Mouse (Mus musculus): Measurements from ENCODE around the gene Vamp8.

Gene Vamp8

GRCm38 (mm10) chr6:72405356-72405755, 14.9 kb upstream of the Vamp8 start:
- DNase-seq (ENCODE audit: low spot score in 2 of 2), result no peak

GRCm38 (mm10) chr6:72401875-72402274, 11.4 kb upstream of the Vamp8 start:
- peak in 1 of 2 experiments; percentile 79 for DNase-seq (ENCODE audit: low spot score in 2 of 2)

- no peak for DNase-seq (ENCODE audit: low spot score in 2 of 2)
Observed at GRCm38 (mm10) chr6:72399967-72400366, 9.5 kb upstream of the Vamp8 start.

GRCm38 (mm10) chr6:72396837-72397251, 6.3 kb upstream of the Vamp8 start:
- no peak for DNase-seq (ENCODE audit: low spot score in 2 of 2)

DNA sequence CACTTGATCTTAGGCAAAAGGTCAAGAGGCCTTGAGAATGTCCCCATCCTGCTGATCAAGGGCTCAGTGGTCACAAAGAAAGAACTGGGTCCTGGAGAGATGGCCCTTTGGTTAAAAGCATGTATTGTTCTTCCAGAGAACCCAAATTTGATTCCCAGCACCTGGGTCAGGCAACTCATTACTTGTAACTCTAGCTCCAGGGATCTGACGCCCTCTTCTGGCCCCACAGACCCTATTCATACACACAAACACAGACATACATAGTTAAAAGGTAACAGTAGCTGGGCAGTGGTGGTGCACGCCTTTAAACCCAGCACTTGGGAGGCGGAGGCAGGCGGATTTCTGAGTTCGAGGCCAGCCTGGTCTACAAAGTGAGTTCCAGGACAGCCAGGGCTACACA, 1.8 kb upstream of the Vamp8 start:
- no peak for DNase-seq (ENCODE audit: low spot score in 2 of 2)

- no peak for DNase-seq (ENCODE audit: low spot score in 2 of 2)
Observed at GRCm38 (mm10) chr6:72390795-72391521, 455 bp upstream of the Vamp8 start.

GRCm38 (mm10) chr6:72389471-72389940, 997 bp downstream of the Vamp8 start:
- no peak for DNase-seq (ENCODE audit: low spot score in 2 of 2)

DNA sequence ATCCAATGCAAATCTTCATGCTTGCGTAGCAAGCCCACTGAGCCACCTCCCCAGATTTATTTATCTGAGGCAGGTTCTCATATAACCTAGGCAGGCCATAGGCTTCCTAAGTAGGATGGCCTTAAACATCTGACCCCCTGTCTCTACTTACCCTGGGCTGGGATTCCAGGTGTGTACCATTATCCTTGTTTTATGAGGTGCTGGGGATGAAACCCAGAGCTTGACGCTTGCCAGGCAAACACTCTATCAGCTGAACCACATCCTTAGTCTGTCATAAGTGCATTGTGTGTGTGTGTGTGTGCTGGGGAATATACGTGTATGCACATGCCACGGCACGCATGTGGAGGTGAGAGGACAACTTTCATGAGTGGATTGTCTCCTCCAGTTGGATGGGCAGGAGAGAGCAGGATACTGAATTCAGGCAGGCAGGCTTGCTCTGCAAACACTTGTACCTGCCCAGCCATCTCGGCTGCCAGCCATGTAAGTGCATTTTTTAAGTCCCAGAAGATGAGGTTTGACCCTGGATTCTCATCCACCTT, 1.6 kb downstream of the Vamp8 start:
- DNase-seq (ENCODE audit: low spot score in 2 of 2), result no peak

DNA sequence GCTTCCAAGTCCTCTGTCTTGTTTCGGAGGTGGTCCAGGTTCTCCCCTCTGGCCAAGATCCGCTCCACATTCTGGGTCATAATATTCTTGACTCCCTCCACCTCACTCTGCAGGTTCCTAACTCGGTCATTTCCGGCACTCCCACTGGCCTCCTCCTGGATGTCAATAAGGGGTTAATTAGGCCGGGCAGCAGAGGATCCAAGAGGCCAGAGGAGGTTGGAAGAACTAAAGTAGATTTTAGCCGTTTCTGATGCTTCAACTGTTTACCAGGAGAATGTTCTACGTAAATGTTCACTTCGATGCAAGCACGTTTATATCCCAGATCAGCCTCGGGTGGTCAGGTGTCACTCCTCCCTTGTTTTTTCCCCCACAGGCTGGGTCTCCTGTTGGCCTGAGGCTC, 2.2 kb downstream of the Vamp8 start:
- no peak for DNase-seq (ENCODE audit: low spot score in 2 of 2)

GRCm38 (mm10) chr6:72387816-72388215, 2.7 kb downstream of the Vamp8 start:
- no peak for DNase-seq (ENCODE audit: low spot score in 2 of 2)

- DNase-seq (ENCODE audit: low spot score in 2 of 2), result no peak
Observed at GRCm38 (mm10) chr6:72386561-72386960, 3.9 kb downstream of the Vamp8 start.

DNA sequence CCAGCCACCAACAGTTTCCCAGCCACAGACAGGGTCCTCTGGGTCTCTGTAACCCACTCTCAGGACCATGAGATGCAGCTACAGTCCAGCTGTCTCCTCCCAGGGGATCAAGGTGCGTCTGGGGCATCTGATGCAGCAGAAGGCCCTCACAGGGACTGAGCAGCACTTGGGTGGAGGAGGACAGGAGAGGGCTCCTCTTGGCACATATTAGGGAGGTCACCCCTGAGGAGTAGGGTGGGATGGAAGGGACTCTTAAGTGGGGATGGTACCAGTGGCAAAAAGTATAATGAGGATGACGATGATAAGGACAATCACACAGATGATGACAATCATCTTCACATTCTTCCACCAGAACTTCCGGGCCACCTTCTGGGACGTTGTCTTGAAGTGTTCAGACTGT, 5.2 kb downstream of the Vamp8 start:
- DNase-seq (ENCODE audit: low spot score in 2 of 2), result no peak

GRCm38 (mm10) chr6:72383952-72384351, 6.6 kb downstream of the Vamp8 start:
- DNase-seq (ENCODE audit: low spot score in 2 of 2), result no peak

DNA sequence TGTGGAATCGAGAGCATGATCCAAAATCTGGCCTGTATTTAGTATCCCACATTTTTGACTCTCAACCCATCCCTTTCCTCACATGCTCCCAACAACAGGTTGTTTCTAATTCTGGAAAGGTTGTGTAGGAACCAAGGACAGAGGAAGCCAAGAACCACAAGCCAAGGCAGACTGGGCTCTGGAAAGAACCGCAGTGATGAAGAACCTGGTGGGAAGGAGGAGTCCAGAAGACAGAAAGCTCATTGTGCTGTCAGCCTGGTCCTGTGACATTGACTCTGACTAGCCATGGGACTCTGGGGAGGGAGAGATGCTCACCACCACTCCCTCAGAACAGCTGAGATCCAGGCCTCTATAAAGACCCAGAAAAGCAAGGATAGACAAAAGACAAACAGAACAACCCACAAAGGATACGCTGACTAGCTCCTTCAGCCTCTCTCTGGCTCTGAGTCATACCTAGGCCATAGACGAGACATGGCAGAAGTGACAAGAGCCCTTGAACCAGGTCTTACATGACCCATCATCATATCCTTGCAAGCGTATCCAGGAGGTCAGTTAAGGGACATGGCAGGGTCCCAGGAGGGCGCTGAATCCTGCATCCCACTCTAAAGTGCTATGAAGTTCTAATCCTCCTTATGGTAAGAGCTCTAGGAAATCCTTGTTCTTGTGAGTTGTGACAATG, 7.2 kb downstream of the Vamp8 start:
- no peak for DNase-seq (ENCODE audit: low spot score in 2 of 2)

DNA sequence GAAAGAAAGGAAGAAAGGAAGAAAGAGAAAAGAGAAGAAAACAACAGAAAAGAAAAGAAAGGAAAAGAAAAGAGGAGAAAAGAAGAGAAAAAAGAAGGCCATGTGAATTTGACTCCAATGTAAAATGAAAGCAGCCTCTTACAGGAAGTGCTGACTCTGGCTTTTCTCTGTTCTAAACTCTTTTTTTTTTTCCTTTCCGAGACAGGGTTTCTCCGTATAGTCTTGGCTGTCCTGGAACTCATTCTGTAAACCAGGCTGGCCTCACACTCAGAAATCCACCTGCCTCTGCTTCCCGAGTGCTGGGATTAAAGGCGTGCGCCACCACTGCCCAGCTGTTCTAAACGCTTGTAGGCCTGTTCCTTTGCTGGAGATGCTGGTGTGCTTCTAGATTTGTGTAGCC, 8.0 kb downstream of the Vamp8 start:
- DNase-seq (ENCODE audit: low spot score in 2 of 2), result no peak

DNA sequence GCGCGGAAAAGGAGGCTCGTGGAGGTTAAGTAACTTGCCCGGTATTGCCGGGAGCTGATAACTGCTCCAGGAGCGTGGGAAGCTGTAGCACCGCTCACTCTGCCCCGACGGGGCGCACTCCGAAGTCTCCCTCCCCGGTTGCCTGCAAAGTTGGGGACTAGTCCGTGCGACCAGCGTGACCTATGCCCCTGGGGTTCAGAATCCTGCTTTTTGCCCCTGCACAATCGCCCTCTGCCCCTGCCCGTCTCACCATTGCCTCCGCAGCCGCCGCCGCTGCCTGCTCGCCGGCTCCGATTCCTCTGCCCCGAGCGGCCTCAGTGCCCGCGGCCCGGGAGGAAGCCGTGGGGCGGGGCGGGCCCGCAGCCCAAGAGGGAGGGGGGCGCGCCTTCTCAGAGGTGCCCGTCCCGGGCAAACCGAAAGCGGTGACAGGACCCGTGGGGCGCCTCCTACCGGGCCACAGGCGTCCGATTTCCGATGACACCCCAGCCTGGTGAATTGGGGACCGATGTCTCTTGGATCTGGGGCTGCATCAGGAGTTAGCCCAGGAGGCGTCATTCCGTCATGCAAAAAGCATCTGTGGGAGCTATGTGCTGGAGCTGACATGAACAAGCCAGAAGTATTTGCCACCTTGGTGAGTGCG, 10.3 kb downstream of the Vamp8 start, which contains the start of gene Vamp5:
Gene Vamp5 (minus strand): TSS at position 338 of the 640 bp plus-strand sequence.
- DNase-seq (ENCODE audit: low spot score in 2 of 2), result peak in 1 of 2 experiments; percentile 55

DNA sequence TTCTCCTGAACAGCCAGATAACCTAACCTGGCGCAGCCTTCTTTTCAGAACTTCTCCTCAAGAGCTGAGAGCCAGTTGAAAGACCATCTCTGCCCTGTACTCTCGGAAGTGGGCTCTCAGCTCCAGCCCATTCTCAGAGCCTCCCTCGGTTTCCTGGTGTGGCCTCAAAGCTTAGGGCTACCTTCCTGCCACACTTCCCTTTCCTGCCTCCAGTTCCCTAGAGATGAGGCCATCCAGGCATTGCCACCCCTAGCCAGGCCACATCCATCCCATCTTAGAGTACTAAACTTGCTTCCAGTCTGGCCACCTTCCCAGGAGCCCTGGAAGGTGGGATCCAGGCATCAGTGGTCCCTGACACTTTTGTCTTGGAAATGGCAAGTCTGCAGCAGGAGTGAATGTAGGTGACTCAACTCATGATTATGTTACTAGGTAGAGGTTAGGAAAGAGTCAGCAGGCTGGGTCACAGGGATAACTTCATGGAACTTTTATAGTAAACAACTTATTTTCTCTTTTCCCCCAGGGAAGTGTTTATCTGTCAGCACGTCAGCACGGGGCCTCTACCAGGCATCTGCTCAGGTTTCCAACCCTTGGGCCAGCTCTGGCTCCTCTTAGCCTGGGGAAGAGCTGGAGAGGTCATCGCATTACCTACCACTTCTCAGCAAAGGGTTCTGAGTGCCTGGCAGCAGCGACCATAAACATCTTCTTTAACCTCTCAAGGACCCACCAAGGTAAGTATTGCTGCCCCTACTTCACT, 10.9 kb downstream of the Vamp8 start:
- no peak for DNase-seq (ENCODE audit: low spot score in 2 of 2)

GRCm38 (mm10) chr6:72378510-72379234, 11.8 kb downstream of the Vamp8 start:
- DNase-seq (ENCODE audit: low spot score in 2 of 2), result no peak

DNA sequence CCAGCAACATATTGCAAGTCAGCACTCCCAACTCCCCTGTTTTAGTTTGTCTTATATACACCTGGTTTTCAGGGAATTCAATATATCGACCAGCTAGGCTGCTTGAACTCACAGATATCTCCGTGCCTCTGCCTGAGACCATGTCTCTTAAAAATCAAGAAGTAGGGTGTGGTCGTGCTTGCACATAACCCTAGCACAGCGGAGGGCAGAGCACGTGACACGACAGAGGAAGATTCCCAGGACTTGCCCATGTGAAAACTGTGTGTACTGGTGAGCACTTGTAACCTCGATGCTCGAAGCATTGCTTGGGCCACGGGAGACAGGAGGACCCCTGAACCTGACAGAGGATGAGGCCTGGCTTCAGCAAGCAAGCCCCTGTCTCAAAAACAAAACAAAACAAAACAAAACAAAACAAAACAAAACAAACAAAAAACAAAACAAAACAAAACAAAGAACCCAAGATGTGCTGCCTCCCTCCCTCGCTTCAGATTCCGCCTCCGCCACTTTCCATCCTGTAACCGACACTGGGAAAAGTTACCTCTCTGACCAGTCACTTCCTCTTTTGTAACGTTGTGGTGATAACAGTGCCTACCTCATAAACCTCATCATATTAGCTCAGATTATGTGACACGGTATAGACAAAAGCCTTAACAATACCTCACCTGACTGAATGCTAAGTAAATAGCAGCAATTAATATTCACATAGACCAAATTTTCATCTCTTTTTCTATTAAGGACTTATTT, 15.5 kb downstream of the Vamp8 start:
- no peak for DNase-seq (ENCODE audit: low spot score in 2 of 2)

- no peak for DNase-seq (ENCODE audit: low spot score in 2 of 2)
Observed at GRCm38 (mm10) chr6:72374206-72374605, 16.3 kb downstream of the Vamp8 start.
